Mouse (Mus musculus): Measurements from ENCODE around the gene Aldh4a1. TPM values are rescaled to one million over a fixed set of nuclear protein-coding genes. Genes with fewer than 3 reads are reported as not detected.
A peak's percentile ranks its signal among the peaks of the same experiment; 100 is the strongest.

Aldh4a1 gene
- total and polyA plus RNA-seq, 2 experiments from 2014 or later, result 26.6 to 43.3 TPM

DNA sequence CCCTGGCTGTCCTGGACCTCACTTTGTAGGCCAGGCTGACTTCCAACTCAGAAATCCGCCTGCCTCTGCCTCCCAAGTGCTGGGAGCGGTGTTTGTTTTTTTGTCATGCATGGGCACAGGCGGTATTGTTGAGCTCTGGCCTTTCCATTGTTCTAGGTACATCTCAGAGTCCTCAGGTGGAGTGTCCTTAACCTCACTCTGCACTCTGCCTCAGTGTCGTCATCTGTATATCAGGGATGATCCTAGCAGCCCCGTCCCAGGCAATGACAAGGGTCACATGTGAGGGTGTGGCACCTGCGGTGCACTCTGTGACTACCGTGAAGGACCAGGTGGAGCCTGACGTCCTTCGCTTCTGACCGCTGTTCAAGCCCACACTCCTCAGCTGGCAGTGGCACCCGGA, 4.7 kb downstream of the Aldh4a1 start:
- no peak overlapping the region for H3K4me3 ChIP-seq (ENCODE audit: low read length)
- no peak for TF ChIP-seq CTCF (IDR thresholded peaks at IDR 0.05; ENCODE audit: low read depth)

DNA sequence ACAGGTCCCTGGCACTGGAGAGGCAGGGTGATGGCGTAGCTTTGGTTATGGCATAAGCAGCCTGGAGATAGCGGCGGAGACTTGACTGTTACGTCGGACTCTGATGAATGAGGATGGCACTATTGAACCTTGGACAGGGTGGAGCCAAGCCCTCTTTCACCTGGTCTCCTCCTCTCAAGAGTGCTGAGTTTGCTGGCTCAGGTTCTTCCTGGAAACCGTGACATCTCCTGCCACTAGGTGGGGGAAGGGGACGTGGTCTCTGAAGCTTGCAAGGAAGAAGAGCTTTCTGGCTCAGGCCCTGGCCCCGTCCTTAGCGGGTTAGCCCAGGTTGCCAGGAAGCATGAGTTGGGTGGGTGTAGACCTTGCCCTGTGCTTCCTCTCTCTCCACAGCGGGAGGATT, 7.5 kb downstream of the Aldh4a1 start:
- no peaks in the 10 kb centered on the region for H3K27me3 ChIP-seq (ENCODE audit: insufficient read depth, low read length)
- TF ChIP-seq CTCF (IDR thresholded peaks at IDR 0.05; ENCODE audit: low read depth), result peak; percentile 50
- no peak for DNase-seq (ENCODE audit: low spot score)
- H3K4me3 ChIP-seq (ENCODE audit: low read length), result no peak overlapping the region
- 0 out of 2 replicates have a peak, but pooled peaks cover 4% of the 10 kb centered on the region for H3K4me1 ChIP-seq (ENCODE audit: insufficient read depth, low read length)
- H3K9ac ChIP-seq (replicated peaks; ENCODE audit: low read length), result no peak overlapping the region
- H3K36me3 ChIP-seq (ENCODE audit: insufficient read depth, low read length), result no peaks in the 10 kb centered on the region; the same call in 1 of the 2 replicates
- H3K27ac ChIP-seq, result no peak overlapping the region
- ATAC-seq, result no peak
- 76% methylated on average over 10 of the region's 10 CpGs for WGBS
- H3K4me2 ChIP-seq (ENCODE audit: low read depth, low read length), result no peak overlapping the region
- no peaks in the 10 kb centered on the region for H3K9me3 ChIP-seq (ENCODE audit: low read length)

More for the DNA sequence above, 4.7 kb downstream of the Aldh4a1 start:
- no peaks in the 10 kb centered on the region for H3K27me3 ChIP-seq (ENCODE audit: insufficient read depth, low read length)
- ATAC-seq (no peak), DNase-seq (ENCODE audit: low spot score) (no peak)
- peaks cover 19% of the 10 kb centered on the region for H3K4me1 ChIP-seq (ENCODE audit: insufficient read depth, low read length)
- H3K27ac ChIP-seq, result no peak overlapping the region
- no peaks in the 10 kb centered on the region for H3K9me3 ChIP-seq (ENCODE audit: low read length)
- WGBS, result 94% methylated on average over 11 of the region's 11 CpGs
- no peak overlapping the region for H3K4me2 ChIP-seq (ENCODE audit: low read depth, low read length)
- H3K9ac ChIP-seq (replicated peaks; ENCODE audit: low read length), result no peak overlapping the region
- H3K36me3 ChIP-seq (ENCODE audit: insufficient read depth, low read length), result no peaks in the 10 kb centered on the region

DNA sequence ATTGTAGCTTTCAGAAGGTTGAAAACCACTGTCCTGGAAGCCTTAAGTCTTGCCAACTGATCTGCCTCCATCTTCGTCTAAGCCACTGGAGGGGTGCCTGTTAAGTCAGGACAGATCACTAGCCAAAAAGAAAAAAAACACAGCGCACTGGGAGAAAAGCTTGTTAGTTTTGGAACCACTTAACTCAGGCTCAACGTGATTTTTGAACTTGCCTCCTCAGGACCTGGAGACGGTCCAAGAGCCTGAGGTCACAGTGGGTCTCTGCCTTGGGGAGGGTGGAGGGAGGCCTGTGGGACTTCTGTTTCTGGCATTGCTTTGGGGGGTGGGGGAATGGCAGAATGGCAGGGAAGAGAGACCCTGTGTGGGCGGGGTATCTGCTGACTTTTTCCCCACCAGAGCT, 8.5 kb downstream of the Aldh4a1 start:
- 0 out of 2 replicates have a peak, but pooled peaks cover 4% of the 10 kb centered on the region for H3K4me1 ChIP-seq (ENCODE audit: insufficient read depth, low read length)
- H3K4me2 ChIP-seq (ENCODE audit: low read depth, low read length), result no peak overlapping the region
- H3K36me3 ChIP-seq (ENCODE audit: insufficient read depth, low read length), result peaks cover 7% of the 10 kb centered on the region; the same call in 1 of the 2 replicates
- DNase-seq (ENCODE audit: low spot score) (no peak), ATAC-seq (no peak)
- no peaks in the 10 kb centered on the region for H3K27me3 ChIP-seq (ENCODE audit: insufficient read depth, low read length)
- H3K4me3 ChIP-seq (ENCODE audit: low read length), result no peak overlapping the region
- no peak overlapping the region for H3K9ac ChIP-seq (replicated peaks; ENCODE audit: low read length)
- H3K27ac ChIP-seq, result no peak overlapping the region; the same call in 1 of the 2 replicates
- no peaks in the 10 kb centered on the region for H3K9me3 ChIP-seq (ENCODE audit: low read length)
- TF ChIP-seq CTCF (IDR thresholded peaks at IDR 0.05; ENCODE audit: low read depth), result no peak
- WGBS, result 57% methylated on average over 5 of the region's 5 CpGs

DNA sequence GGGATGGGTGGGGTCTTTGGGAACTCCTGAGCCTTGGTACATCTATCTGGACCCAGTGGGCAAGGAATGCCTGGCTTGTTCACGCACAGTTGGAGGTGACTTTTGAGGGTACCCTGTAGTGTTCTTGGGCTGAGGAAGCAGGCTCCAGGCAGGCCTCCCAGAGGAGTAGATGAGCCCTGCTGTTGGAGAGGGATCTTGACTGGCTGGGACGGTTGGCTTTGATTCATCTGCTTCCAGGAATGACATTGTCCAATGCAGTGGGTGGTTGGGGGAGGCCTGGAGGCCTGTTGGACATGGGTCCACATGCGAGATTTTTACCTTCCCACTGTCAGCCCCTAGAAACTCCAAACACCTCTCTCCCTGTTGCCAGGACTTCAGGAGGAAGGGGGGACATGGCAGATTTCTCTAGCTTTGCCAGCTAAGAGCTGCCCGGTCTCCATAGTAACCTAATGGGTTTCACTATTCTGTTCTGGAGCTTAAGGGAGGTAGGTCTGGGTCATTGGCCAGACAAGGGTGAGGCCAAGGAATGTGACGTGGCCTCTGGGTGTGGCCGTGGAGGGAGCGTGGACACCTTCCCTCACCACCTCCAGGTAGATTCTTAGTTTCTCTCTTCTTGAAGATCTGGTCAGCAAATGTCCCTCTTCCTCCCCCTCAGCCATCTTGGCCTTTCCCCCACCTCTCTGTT, 9.0 kb downstream of the Aldh4a1 start:
- Histone ChIP-seq H3K27me3 (ENCODE audit: insufficient read depth, low read length) (no peaks in the 10 kb centered on the region), H3K4me3 (ENCODE audit: low read length) (no peak overlapping the region), H3K36me3 (ENCODE audit: insufficient read depth, low read length) (peaks cover 7% of the 10 kb centered on the region; the same call in 1 of the 2 replicates), H3K4me2 (ENCODE audit: low read depth, low read length) (no peak overlapping the region), H3K4me1 (ENCODE audit: insufficient read depth, low read length) (0 out of 2 replicates have a peak, but pooled peaks cover 4% of the 10 kb centered on the region), H3K9ac (replicated peaks; ENCODE audit: low read length) (no peak overlapping the region), H3K27ac (no peak overlapping the region; the same call in 1 of the 2 replicates), H3K9me3 (ENCODE audit: low read length) (no peaks in the 10 kb centered on the region)
- DNase-seq (ENCODE audit: low spot score) (no peak), ATAC-seq (no peak)
- 75% methylated on average over 7 of the region's 7 CpGs for WGBS
- no peak for TF ChIP-seq CTCF (IDR thresholded peaks at IDR 0.05; ENCODE audit: low read depth)

DNA sequence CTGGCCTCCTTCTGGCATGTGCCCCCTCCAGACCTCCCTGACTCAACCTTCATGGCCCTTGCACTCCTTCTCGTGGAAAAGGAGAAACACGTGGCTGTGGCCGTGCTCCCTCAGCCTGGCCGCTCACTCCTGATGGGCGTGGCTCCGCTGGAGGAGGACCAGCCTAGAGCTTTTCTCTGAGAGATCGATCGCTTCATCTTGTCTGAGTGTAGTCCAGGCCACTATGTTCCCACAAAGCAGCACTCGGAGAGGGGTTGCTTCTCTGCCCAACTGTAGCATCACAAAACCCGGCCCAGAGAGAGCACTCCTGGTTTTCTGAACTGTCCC, 9.6 kb downstream of the Aldh4a1 start:
- Histone ChIP-seq H3K9ac (replicated peaks; ENCODE audit: low read length) (no peak overlapping the region), H3K27ac (no peak overlapping the region), H3K27me3 (ENCODE audit: insufficient read depth, low read length) (no peaks in the 10 kb centered on the region), H3K4me1 (ENCODE audit: insufficient read depth, low read length) (0 out of 2 replicates have a peak, but pooled peaks cover 4% of the 10 kb centered on the region), H3K9me3 (ENCODE audit: low read length) (no peaks in the 10 kb centered on the region), H3K36me3 (ENCODE audit: insufficient read depth, low read length) (peaks cover 10% of the 10 kb centered on the region; the same call in 1 of the 2 replicates), H3K4me3 (ENCODE audit: low read length) (no peak overlapping the region), H3K4me2 (ENCODE audit: low read depth, low read length) (no peak overlapping the region)
- DNase-seq (ENCODE audit: low spot score) (no peak), ATAC-seq (no peak)
- WGBS, result 78% methylated on average over 10 of the region's 10 CpGs
- TF ChIP-seq CTCF (IDR thresholded peaks at IDR 0.05; ENCODE audit: low read depth), result no peak

DNA sequence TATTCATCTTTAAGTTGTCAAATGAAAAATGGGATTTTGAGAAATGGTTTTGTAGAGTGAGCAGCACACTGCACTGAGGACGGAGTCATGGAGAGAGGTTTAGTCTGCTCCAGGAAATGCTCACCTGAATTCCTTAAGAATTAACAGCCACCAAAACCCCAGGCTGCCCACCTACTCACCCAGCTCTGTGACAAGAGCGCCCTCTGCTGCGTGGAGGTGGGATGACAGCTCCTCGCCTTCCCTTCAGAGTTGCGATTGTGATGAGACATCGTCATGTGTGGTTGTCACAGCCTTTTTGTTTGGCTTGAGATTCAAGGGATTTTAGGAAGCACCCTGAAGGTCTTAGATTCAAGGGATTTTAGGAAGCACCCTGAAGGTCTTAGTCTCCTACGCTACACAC, 13.7 kb downstream of the Aldh4a1 start:
- H3K27me3 ChIP-seq (ENCODE audit: insufficient read depth, low read length), result no peaks in the 10 kb centered on the region
- H3K9me3 ChIP-seq (ENCODE audit: low read length), result no peaks in the 10 kb centered on the region
- H3K4me1 ChIP-seq (ENCODE audit: insufficient read depth, low read length), result 0 out of 2 replicates have a peak, but pooled peaks cover 8% of the 10 kb centered on the region
- no peak overlapping the region for H3K4me3 ChIP-seq (ENCODE audit: low read length)
- no peak for ATAC-seq
- no peak overlapping the region for H3K9ac ChIP-seq (replicated peaks; ENCODE audit: low read length)
- peaks cover 22% of the 10 kb centered on the region; the same call in 1 of the 2 replicates for H3K36me3 ChIP-seq (ENCODE audit: insufficient read depth, low read length)
- no peak overlapping the region for H3K4me2 ChIP-seq (ENCODE audit: low read depth, low read length)
- peak; percentile 99 for TF ChIP-seq CTCF (IDR thresholded peaks at IDR 0.05; ENCODE audit: low read depth)
- 31% methylated on average over 7 of the region's 7 CpGs for WGBS
- DNase-seq (ENCODE audit: low spot score), result peak; percentile 78
- H3K27ac ChIP-seq, result no peak overlapping the region

DNA sequence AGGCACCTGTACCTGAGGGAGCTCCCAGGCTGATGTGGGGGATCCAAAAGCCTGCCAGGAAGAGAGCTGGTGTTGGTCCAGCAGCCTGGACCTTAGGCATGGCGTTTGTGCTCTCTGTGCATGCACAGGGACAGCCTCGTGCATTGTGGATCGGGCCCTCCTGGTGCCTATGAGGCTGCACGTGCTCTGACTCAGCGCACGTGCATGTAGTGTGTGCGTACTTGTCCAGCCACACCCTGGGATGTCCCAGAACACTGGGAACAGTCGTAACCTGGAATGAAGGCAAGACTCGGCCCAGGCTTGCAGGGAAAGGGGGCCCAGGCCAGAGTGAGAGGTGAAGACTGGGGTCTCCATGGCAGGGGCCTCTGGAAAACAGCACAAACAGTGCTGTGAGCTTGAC, 15.2 kb downstream of the Aldh4a1 start:
- H3K4me2 ChIP-seq (ENCODE audit: low read depth, low read length), result no peak overlapping the region
- no peak overlapping the region for H3K27ac ChIP-seq
- no peaks in the 10 kb centered on the region for H3K9me3 ChIP-seq (ENCODE audit: low read length)
- peaks cover 29% of the 10 kb centered on the region for H3K36me3 ChIP-seq (ENCODE audit: insufficient read depth, low read length)
- H3K9ac ChIP-seq (replicated peaks; ENCODE audit: low read length), result no peak overlapping the region
- TF ChIP-seq CTCF (IDR thresholded peaks at IDR 0.05; ENCODE audit: low read depth), result no peak
- DNase-seq (ENCODE audit: low spot score), result no peak
- 0 out of 2 replicates have a peak, but pooled peaks cover 4% of the 10 kb centered on the region for H3K4me1 ChIP-seq (ENCODE audit: insufficient read depth, low read length)
- H3K4me3 ChIP-seq (ENCODE audit: low read length), result no peak overlapping the region
- WGBS, result 91% methylated on average over 9 of the region's 9 CpGs
- H3K27me3 ChIP-seq (ENCODE audit: insufficient read depth, low read length), result 0 out of 2 replicates have a peak, but pooled peaks cover 4% of the 10 kb centered on the region
- no peak for ATAC-seq
